Mouse (Mus musculus): ENCODE measurements around the gene Gm9803.

GRCm38 (mm10) chr10:43483426-43483995, 40.4 kb upstream of the Gm9803 start:
- TF ChIP-seq GATA1 (IDR thresholded peaks at IDR 0.05; ENCODE audit: low read length) (no peak), TAL1 (IDR thresholded peaks at IDR 0.05; ENCODE audit: low read length) (no peak)
